Mouse (Mus musculus) megakaryocyte, adult 5-6 weeks (primary cell): ENCODE measurements around the gene Sim1. TPM values are rescaled to one million over a fixed set of nuclear protein-coding genes. Genes with fewer than 3 reads are reported as not detected.

Experiments
- ATAC-seq: 2 replicates; pipeline ENCODE4 v1.8.0; 2016; ENCODE audit warnings: mild to moderate bottlenecking, inconsistent platforms; ENCODE audit not compliant: poor library complexity, severe bottlenecking
- total RNA-seq, 2 experiments: library from RNA; stranded (forward) in 1 of 2; stranded (reverse) in 1 of 2; fragments of 153-499, 151-499 nt in 1 of 2; fragments of 221-1000, 200-1000 nt in 1 of 2; gene quantifications; 2 replicates each; pipeline versions ENCODE4 v1.2.3 to v1.2.4; 2015 to 2017

Gene Sim1
- total RNA-seq, 2 experiments from 2014 or later, result not detected

DNA sequence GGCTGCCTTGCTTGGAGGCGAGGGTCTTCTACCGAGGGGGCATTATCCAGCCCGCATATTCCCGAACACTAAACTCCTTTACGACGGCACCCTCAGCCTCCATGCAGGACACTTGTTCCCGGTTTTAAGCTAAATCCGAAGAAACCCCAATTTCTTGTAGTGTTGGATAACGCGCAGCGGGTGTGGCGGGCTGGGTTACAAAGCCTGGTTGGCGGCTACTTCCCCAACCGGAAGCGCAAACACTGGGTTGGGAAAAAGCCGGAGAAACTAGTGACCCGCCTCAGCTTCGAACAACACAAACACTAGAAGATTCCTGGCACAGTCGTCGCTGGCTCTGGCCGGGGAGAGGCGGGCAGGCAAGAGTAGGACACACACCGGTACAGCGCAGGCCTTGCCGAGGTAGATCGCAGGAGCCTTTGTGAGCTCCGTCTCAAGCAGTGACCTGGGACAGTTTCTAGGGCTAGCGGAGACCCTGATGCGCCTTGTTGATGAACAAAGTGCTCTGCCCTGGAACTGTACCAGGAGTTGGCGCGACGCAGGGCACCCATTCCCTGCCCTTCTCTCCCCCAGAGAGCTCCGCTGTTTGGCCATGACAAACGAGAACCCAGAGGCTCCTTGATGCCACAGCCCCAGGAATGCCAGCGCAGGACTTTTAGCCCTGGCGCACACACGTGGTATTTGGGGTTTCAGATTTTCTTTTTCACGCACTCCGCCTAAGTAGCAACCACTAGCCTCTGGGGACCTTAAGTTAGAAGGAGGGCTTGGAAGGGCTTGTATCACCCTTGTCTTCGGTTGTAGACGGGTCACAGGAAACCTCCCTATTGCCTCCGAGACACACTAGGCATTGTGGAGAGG lies 6.4 kb downstream of the Sim1 start:
- ATAC-seq, result no peak

DNA sequence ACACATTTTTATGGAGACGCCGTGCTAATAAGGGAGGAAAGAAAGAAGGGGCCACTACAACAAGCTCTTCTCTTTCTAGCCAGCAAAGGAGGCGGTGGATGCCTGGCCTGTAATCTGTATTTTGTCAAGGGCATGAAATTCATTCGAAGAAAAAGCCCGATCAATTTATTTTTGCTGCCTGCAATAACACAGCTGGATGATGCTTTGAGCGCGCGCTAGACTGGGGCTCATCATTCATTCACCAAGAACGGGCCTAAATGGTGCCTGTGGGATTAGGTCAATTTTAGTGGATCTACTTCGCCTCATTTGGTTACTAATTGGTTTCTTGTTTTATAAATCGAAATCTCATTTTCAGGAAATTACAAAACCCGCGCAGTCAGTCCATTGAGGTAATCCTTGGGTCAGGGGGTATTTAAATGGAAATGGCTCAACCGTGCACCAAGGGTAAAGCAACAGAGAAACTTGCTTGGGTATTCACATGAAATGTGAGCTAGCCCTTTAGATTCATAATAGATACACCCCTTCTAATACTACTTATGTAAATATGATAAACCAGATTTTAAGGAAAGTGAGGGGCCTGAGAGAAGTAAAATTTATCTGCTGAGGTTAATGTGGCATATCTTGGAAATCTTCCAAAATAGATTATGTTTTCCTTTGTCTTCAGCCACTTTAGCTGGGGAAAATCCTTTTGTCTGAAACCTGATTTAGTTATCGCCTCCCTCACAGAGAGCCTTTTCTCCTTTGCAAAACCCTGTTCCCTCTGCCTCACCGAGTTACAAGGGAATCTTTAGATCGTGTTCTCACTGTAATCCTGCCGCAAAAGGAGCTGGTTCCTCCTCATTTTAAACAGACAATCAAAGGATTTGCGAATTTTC lies 7.3 kb downstream of the Sim1 start:
- no peak for ATAC-seq

DNA sequence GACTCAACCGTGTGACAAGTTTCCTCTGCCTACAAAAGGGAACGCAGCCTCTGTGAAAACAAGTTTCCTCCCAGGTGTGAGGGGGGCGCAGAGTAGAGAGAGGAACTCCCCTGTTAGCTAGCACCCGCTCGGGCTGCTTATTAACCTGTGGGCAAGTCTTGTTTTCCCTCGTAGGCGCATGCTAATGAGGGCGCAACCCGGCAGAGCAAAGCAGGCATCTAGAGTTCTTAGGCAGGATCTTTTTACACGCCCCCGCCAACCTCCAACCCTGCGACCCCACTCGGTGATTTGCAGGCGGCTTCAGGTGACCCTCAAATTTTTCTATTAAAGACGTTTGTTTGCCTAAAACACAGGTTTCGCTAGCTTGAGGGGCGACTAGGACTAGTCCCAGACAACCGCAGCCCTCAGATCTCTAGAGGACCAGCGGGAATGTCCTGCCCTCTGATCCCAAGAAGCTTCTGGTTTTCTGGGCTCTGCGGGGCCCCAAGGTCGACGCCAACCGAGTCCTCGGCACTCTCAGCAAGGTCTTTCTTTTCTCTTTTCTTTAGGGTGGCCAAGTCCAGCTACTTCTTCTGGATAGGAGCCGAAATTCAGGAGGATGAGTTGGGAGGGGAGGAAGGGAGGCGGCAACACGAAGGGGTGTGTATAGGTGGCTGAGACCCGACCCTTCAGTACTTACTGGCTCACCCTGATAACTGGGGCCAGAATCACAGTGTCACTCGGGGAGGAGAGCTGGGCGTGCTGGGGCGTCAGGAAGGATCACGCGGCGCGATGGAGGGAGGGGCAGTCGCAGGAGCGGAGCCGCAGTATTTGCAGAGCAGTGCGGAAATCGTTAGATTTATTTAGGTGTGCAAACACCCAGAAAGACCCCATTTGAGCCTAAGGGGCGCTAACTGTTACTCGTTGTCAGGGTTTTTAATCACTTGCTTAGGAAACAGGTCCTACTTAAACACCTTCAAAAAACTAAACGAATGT lies 8.5 kb downstream of the Sim1 start:
- ATAC-seq, result no peak

DNA sequence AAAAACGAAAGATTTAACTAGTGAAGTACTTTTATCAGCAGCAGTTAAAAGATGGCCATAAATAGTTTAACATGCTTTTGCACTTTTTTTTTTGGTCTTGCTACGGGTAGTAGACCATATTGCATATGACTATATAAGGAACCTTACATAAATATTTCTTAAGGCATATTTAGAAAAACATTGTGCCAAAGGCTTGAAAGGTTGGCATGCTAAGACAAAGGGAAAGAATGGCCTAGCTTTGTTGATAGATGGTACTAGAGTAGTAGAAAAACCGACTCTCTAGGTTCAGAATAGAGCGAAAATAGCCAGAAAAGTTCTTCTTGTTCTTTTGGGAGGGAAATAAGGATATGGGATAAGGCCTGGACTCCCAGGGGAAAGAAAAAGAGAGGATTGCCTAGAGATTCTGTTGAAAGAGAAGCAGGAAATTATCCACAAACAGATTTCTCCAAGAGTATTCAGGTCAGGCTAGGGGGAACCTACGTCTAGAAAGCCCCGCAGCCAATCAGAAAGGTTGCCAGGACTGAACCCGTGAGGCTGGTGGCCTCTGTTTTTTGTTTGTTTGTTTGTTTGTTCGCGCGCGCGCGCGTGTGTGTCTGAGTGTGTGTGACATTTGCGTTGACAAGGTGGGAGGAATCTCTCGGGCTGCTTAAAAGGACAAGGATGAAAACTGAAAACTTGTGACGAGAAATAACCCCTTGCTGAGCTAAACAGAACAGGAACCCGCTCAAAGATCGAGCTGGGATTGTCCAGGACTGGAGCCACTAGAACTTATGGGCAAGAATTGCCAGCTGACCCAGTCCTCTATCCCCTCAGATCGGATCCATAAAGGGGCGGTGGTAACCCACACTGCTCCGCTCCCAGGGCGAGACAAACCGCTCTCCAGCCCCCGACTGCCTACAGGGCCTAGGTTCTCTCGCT lies 9.6 kb downstream of the Sim1 start:
- ATAC-seq, result no peak

DNA sequence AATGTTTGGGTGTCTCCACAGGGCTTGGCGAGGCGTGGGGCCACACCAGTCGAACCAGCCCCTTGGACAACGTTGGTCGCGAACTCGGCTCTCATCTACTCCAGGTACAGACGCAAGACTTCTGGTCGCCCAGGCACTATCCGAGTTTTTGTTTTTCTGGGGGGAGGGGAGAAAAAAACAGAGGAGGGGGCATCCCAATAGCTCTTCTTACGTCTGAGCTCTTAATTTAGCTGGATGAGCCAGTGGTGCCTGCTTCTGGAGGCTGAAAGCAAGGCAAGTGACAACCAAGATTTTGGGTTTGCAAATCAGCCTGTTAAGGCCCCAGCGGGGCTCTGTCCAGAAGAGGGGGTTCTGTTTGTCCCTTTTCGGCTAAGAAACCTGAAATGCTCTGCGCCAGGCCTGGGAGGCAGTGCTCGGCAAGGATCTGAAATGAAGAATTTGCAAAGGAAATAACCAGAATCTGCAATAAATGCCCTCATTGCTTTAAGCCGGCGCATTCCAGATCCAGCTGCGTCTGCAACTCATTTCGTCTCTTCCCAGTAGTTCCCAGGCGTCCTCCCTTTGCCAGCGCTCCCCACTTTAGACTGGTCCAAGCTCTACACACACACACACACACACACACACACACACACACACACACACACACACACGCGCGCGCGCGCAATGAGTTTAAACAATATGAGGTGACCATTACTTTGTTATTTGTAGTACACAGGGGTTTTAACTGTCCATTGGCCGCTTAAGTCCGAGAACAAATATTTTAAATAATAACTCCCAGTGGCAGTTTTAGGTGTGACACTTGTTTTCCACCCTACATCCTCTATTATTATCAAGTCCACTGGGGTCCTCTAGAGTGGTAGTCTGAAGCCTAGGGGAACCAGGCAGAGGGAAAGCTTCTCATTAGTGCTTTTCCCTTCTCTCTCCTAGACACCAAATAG lies 10.5 kb downstream of the Sim1 start:
- ATAC-seq, result no peak

DNA sequence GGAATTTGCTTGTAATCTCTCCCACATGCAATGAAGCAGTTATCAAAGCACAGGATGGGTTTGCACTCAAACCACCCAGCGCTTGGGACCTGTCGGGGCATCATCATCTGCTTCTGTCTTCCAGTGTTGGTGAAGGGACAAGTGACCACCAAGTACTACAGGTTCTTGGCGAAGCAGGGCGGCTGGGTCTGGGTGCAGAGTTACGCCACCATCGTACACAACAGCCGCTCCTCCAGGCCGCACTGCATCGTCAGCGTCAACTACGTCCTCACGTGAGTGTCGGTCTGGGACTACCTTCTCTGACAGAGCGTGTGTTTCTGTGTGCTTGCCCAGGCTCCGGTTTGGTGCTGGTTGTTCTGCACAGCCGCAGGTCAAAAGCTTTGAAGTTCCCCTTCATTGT lies 15.8 kb downstream of the Sim1 start:
- no peak for ATAC-seq

DNA sequence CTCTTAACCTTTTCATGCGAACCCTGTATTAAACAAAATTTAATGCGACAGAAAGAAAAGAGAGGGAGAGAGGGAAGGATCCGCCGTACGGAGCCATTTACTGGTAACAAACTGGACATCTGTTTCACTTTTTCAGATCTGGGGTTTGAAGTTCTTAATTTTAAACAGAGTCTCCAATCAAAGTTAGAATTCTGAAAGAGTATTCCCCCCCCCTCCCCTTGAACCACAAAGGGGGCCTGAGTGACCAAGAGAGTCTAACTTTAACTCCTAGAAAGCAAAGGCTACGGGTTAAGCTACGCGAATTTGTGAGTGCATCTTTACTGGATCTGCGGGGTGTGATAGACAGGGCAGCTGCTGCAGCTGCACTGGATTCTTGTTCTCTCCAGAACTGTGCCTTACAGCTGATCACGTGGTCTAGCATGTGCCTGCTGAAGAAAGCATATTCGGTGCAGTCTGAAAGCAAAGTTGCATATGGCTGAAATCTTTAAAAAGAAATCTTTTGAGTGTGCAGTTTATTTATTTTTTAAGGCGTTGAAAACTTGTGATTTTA lies 16.4 kb downstream of the Sim1 start:
- ATAC-seq, result no peak

DNA sequence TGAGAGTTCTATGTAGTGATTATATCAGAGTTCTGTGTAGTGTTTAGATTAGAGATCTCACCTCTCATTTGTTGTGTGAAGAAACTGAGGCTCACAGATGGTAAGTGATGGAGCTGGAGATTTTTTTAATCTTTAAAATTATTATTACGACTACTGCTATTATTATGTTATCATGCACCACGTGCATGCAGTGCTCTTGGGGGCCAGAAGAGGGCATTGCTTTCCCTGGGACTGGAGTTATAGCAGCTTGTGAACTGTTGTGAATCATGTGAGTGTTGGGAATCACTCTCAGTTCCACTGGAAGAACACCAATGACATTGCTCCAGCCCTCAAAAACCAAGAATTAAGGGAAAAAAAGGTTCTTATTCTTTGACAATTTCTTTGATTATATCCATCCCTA lies 21.1 kb downstream of the Sim1 start:
- ATAC-seq, result no peak

DNA sequence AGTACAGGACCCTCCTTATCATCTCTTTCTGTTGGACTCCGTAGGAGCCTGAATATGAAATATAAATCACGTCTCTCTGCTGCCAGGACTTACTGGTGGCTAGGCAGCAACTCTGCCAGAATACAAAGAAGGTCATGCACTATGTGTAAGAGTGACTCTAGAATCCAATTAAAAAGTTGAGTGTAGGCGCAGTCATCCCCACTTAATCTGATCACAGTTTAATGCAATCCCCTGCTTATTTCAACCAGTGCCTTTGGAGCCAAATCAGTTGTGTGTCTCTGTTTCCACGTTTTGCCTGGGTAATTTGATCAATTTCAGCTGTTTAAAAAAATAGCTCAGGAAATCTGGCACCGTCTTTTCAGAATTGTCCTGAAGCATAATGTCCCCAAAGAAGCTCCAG lies 34.7 kb downstream of the Sim1 start:
- ATAC-seq, result no peak

DNA sequence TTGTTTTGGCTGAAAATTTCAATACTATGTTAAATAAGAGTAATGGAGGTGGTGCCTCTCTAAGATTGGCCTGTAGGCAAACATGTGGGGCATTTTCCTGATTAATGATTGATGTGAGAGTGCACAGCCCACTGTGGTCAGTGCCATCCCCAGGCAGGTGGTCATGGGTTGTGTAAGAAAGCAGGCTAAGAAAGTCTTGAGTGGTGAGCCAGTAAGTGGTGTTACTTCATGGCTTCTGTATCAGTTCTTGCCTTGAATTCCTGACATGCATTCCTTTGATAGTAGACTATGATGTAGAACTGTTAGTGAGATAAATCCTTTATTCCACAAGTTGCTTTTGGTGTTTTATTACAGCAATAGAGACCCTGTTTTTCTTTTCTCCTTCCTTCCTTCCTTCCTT lies 41.1 kb downstream of the Sim1 start:
- no peak for ATAC-seq

DNA sequence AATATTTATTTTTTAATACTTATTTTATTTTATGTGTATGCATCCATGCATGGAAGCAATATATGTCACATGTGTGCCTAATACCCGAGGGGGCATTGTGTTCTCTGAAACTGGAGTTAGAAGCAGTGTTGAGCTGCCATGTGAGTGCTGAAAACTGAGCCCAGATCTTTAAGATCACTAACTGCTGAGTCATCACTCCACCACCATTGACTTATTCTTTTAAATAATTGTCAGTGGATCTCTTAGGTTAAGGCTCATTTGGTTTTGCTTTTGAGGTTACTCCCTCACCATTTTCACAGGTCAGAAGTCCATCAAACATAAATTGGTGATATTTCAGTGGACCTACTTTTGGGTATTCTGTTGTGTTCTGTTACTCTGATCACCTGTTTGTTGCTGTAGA lies 79.1 kb downstream of the Sim1 start:
- ATAC-seq, result no peak

DNA sequence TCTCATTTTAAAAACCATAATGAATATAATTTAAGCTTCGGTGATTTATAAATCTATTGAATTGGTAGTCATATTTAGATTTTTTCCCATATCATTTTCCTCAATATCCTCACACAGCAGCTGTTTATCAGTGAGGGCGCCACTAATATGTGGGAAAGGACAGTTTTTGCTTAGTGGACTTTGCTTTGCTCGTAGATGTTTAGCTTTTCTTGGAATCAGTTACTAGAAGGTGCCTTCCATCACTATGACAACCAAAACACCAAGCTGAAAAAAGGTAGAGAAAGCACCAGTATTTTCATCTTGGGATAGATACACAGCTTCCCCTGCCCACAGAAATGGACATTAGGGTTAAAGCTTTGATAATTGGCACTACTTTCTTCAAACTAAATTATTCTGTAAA lies 87.3 kb downstream of the Sim1 start:
- ATAC-seq, result no peak

DNA sequence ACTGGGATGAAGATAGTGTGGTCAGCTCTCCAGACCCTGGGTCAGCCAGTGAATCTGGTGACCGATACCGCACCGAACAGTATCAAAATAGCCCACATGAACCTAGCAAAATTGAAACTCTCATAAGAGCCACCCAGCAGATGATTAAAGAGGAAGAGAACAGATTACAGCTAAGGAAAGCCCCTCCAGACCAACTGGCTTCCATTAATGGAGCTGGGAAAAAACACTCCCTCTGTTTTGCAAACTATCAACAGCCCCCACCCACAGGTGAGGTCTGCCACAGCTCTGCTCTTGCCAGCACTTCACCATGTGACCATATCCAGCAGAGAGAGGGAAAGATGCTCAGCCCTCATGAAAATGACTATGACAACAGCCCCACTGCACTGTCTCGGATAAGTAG lies 89.1 kb downstream of the Sim1 start:
- no peak for ATAC-seq

DNA sequence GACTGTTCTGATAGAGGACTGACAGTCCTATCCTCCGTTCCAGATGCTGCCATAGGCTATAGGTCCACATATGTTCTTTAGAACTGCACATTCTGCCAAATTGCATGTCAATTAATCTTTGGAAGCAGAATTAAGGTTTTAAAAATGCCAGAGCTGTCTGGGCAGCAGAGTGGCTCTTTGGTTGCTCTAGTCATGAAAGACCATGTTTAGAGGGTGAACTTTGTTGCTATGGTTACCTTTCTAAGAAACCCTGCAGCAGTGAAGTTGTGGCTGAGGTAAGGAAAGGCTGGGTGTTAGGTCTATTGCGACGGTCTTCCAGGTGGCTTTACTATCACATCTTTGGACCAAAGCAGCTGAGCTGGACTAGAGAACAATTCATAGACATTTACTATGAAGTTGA lies 113.2 kb downstream of the Sim1 start:
- no peak for ATAC-seq

DNA sequence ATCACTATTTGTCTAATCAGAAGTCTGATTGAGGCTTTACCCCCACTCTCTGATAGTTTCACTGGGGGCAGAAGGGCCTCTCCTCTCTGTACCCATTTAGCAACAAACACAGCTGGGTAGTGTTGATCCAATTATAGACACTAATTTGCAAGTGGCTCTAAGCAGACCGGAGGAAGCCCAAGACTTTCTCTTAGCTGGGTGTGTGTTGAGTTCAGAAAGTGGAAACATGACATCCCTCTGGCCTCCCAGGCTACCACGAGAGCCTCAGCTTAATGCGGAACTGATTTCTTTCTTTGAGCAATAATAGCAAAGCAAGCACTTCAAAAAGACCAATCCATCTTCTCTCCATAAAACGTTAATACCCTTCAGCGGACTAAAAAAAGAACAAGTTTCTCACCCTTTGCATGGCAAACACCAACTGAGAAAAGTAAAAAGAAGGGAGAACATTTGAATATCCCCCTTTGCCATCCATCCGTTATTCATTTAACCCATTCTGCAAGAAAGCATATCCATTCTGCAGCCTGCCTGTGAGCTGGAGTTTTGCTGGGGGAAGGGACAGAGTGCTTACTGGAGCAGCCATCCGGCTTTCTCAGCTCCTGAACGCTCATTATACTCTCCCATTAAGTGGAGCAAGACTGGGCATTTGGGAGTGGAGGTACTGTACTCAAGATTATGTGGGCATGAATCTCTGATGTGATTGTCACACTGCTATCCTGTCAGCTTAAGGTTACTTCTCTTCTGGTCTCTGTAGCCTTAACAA lies 117.0 kb downstream of the Sim1 start:
- no peak for ATAC-seq

DNA sequence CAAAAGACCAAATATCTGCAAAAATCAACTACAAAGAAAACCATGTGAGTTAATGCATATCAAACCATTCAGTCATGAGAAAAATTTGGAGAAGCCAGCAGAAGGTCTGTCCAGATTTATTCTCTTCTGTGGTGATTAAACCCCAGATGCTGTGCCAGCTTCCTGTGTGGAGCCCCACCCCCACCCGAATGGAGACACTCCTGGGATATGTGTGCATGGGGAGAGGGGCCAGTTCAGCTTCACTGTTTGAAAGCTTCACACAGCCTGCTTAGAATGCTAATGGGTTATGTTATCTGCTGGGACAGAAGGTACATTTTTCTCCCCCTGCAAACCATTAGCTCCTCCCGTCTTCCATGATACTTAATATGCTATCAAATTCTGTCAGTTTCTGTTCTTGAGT lies 120.3 kb downstream of the Sim1 start:
- ATAC-seq, result no peak

DNA sequence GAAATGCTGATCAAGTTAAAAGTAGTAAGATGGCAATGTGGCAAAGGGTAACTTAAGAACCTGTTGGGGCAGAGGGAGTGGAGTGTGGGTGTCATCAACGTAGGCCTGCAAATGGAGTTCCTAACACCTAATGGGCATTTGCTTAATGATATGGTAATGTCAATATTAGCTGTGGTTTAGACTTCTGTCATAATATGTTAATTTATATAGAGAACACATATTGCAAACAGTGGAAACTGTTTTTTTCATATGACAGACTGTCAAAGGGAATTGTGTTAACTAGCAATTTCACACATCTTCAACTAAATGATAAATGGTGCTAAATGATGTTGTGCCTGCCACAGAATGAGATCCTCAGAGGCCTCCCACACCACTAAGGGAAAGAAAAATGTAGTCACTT lies 120.8 kb downstream of the Sim1 start:
- no peak for ATAC-seq
